Mouse (Mus musculus): Measurements from ENCODE around the gene Olfr550. TPM values are rescaled to one million over a fixed set of nuclear protein-coding genes. Genes with fewer than 3 reads are reported as not detected.

Gene Olfr550
- polyA plus RNA-seq (2016; fragmentation: Nextera tagmentation; extraction: Ambion mirVana): not detected in 2 replicates

DNA sequence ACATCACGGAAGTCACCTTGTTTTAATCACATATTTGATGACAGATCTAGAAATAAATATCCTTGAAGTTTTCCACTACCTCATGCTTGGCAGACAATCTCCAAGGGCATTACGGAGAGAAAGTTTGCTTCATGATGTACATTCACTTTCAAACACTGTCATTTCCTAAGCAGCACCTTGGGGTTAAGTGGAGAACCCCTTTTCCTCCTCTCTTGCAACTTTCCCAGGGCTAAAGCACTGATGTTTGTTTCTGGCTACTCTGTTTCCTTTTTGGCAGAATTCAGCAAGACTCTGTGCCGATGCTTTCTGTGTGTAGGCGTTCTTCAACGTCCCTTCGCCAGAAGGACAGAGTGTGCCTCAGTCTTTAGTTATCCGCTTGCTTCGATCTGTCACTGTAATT lies at the start of gene Olfr550:
TSS of gene Olfr550 (plus strand) at position 301 of the 400 bp plus-strand sequence.
- H3K27me3 ChIP-seq (ENCODE audit: insufficient read depth, poor library complexity, severe bottlenecking): no peaks in the 10 kb centered on the region
- no peaks in the 10 kb centered on the region for H3K36me3 ChIP-seq
- no peak within 1 kb of the TSS for H3K27ac ChIP-seq
- no peak within 1 kb of the TSS for H3K4me3 ChIP-seq
- no peaks in the 10 kb centered on the region for H3K4me1 ChIP-seq
- H3K9me3 ChIP-seq: no peaks in the 10 kb centered on the region
- DNase-seq (ENCODE audit: low spot score): no peak
- 89% methylated on average over 8 of the region's 8 CpGs for WGBS

- DNase-seq (ENCODE audit: low spot score): no peak
- no peak overlapping the region for H3K27ac ChIP-seq
- 81% methylated on average over 1 of the region's 1 CpGs for WGBS
Observed at GRCm38 (mm10) chr7:102529052-102529451, 42.2 kb upstream of the Olfr550 start.

DNA sequence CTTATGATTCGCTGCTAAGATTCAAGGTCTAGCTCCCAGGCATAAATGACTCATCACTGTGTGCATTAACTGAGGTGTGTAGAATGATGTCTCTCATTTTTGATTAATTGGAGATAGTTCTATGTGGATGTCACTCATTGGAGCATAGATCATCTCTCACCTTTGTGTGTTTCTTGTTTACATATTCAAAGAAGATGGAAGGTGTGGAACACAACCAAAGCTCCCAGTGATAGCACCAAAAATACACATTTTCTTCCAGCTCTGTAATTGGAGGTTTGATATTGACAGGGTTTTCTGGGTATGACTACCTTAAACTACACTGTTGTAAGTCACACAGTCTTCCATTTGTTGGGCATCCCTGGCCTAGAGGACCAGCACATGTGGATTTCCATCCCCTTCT lies 36.8 kb upstream of the Olfr550 start, which contains the start of gene Olfr547:
TSS of gene Olfr547 (plus strand) at position 301 of the 400 bp plus-strand sequence.
- no peak within 1 kb of the TSS for H3K4me3 ChIP-seq
- 63% methylated on average over 1 of the region's 1 CpGs for WGBS
- no peak for DNase-seq (ENCODE audit: low spot score)
- H3K36me3 ChIP-seq: no peaks in the 10 kb centered on the region
- H3K9me3 ChIP-seq: no peaks in the 10 kb centered on the region
- no peaks in the 10 kb centered on the region for H3K27me3 ChIP-seq (ENCODE audit: insufficient read depth, poor library complexity, severe bottlenecking)
- no peak within 1 kb of the TSS for H3K27ac ChIP-seq
- no peaks in the 10 kb centered on the region for H3K4me1 ChIP-seq

More at GRCm38 (mm10) chr7:102529052-102529451, 42.2 kb upstream of the Olfr550 start:
- Histone ChIP-seq H3K27me3 (ENCODE audit: insufficient read depth, poor library complexity, severe bottlenecking) (no peaks in the 10 kb centered on the region), H3K36me3 (no peaks in the 10 kb centered on the region), H3K4me1 (no peaks in the 10 kb centered on the region), H3K4me3 (no peak overlapping the region), H3K9me3 (no peaks in the 10 kb centered on the region)

- WGBS: 80% methylated on average over 2 of the region's 2 CpGs
- Histone ChIP-seq H3K9me3 (no peaks in the 10 kb centered on the region), H3K27ac (no peak within 1 kb of the TSS), H3K4me1 (no peaks in the 10 kb centered on the region), H3K4me3 (no peak within 1 kb of the TSS), H3K27me3 (ENCODE audit: insufficient read depth, poor library complexity, severe bottlenecking) (no peaks in the 10 kb centered on the region), H3K36me3 (no peaks in the 10 kb centered on the region)
- DNase-seq (ENCODE audit: low spot score): no peak
Observed at GRCm38 (mm10) chr7:102540596-102540995, 30.6 kb upstream of the Olfr550 start, which contains the start of gene Olfr548-ps1. Olfr548-ps1 (plus strand) TSS chr7:102540896.

DNA sequence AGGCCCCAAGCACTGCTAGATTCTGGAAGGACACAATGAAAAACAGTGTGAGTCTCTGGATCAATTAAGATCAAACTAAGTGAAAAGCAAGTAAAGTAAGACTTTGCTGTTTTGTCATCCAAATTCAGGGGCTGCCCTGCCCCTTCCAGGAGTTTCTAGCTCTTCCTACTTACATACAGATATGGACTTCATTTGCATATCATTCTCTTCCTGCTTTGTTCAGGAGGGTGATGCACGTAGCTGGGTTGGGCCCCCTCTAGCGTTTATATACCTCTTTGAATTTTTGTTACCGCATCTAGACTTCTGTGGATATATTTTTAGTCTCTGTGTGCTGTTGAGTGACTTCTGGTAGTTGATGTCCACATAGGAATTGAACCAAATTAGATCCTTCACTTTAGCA lies 30.0 kb upstream of the Olfr550 start:
- no peaks in the 10 kb centered on the region for H3K27me3 ChIP-seq (ENCODE audit: insufficient read depth, poor library complexity, severe bottlenecking)
- no peak overlapping the region for H3K27ac ChIP-seq
- 49% methylated on average over 3 of the region's 3 CpGs for WGBS
- no peaks in the 10 kb centered on the region for H3K9me3 ChIP-seq
- no peaks in the 10 kb centered on the region for H3K4me1 ChIP-seq
- no peak for DNase-seq (ENCODE audit: low spot score)
- no peak overlapping the region for H3K4me3 ChIP-seq
- no peaks in the 10 kb centered on the region for H3K36me3 ChIP-seq

GRCm38 (mm10) chr7:102549570-102549969 lies 21.7 kb upstream of the Olfr550 start, which contains the start of gene Olfr549:
Olfr549 (plus strand) TSS chr7:102549870.
- DNase-seq (ENCODE audit: low spot score): no peak
- whole genome bisulfite sequencing: 85% methylated on average over 3 of the region's 3 CpGs
- Histone ChIP-seq H3K36me3 (no peaks in the 10 kb centered on the region), H3K27ac (no peak within 1 kb of the TSS), H3K4me1 (no peaks in the 10 kb centered on the region), H3K27me3 (ENCODE audit: insufficient read depth, poor library complexity, severe bottlenecking) (no peaks in the 10 kb centered on the region), H3K9me3 (no peaks in the 10 kb centered on the region), H3K4me3 (no peak within 1 kb of the TSS)

DNA sequence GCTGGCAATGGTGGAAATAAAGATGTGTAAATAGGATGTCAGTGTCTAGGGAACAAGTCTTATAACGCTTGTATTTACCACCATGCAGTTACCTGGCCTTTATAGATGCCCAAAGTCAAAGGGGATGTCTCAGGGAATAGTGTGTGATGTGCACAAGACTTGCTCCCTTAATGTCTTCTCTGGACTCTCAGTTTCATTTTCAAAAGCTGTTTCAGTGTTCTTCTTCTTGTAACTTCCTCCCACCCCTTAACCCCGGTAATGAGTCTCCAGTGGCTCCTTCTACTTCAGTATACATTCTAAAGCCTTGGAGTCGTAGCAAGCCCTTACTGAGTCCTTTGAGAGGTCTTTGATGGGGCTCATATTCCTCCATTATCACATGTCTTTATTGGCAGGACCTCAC lies 18.0 kb upstream of the Olfr550 start:
- H3K27me3 ChIP-seq (ENCODE audit: insufficient read depth, poor library complexity, severe bottlenecking): no peaks in the 10 kb centered on the region
- no peak overlapping the region for H3K27ac ChIP-seq
- no peaks in the 10 kb centered on the region for H3K4me1 ChIP-seq
- no peaks in the 10 kb centered on the region for H3K9me3 ChIP-seq
- H3K4me3 ChIP-seq: no peak overlapping the region
- no peak for DNase-seq (ENCODE audit: low spot score)
- WGBS: 82% methylated on average over 3 of the region's 3 CpGs
- H3K36me3 ChIP-seq: no peaks in the 10 kb centered on the region

GRCm38 (mm10) chr7:102564999-102565997 lies 5.9 kb upstream of the Olfr550 start, which contains the start of gene Trim21:
Trim21 (minus strand) TSS chr7:102565486.
- Histone ChIP-seq H3K27ac (peak within 1 kb of the TSS; percentile 80), H3K4me3 (peak within 1 kb of the TSS; percentile 63), H3K4me1 (0 out of 2 replicates have a peak, but pooled peaks cover 9% of the 10 kb centered on the region), H3K36me3 (peaks cover 2% of the 10 kb centered on the region; the same call in 1 of the 2 replicates), H3K9me3 (no peaks in the 10 kb centered on the region), H3K27me3 (ENCODE audit: insufficient read depth, poor library complexity, severe bottlenecking) (no peaks in the 10 kb centered on the region)
- WGBS: 19% methylated on average over 10 of the region's 10 CpGs
- peak; percentile 93 for DNase-seq (ENCODE audit: low spot score)

GRCm38 (mm10) chr7:102566219-102566618 lies 5.0 kb upstream of the Olfr550 start:
- DNase-seq (ENCODE audit: low spot score): no peak
- 0 out of 2 replicates have a peak, but pooled peaks cover 9% of the 10 kb centered on the region for H3K4me1 ChIP-seq
- WGBS: 75% methylated on average over 4 of the region's 4 CpGs
- no peak overlapping the region for H3K27ac ChIP-seq
- H3K36me3 ChIP-seq: peaks cover 2% of the 10 kb centered on the region; the same call in 1 of the 2 replicates
- H3K9me3 ChIP-seq: no peaks in the 10 kb centered on the region
- no peaks in the 10 kb centered on the region for H3K27me3 ChIP-seq (ENCODE audit: insufficient read depth, poor library complexity, severe bottlenecking)
- no peak overlapping the region for H3K4me3 ChIP-seq

GRCm38 (mm10) chr7:102573174-102573830 lies 2.1 kb downstream of the Olfr550 start:
- 67% methylated on average over 3 of the region's 3 CpGs for WGBS
- no peak overlapping the region for H3K4me3 ChIP-seq
- DNase-seq (ENCODE audit: low spot score): peak; percentile 54
- H3K9me3 ChIP-seq: no peaks in the 10 kb centered on the region
- no peaks in the 10 kb centered on the region for H3K36me3 ChIP-seq
- no peak overlapping the region for H3K27ac ChIP-seq
- no peaks in the 10 kb centered on the region for H3K4me1 ChIP-seq
- no peaks in the 10 kb centered on the region for H3K27me3 ChIP-seq (ENCODE audit: insufficient read depth, poor library complexity, severe bottlenecking)

DNA sequence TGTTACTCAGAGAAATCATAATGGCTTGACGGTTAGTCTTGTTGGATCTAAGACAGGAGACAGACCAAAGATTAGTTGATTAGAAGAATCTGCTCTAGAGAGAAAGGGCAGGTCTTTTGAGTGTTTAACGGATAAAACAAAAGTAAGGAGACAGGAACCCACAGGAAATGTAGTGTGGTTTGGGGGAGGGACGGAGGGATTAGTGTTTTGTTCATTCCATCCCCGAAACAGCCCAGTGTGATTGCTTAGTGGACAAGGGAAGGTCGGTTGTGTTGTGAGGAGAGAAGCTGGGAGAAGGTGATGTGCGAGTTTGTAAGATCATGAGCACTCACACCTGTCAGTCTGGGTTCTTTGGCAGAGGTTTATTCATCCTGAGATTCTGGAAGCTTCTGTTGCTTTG lies 4.8 kb downstream of the Olfr550 start:
- no peak overlapping the region for H3K27ac ChIP-seq
- no peaks in the 10 kb centered on the region for H3K27me3 ChIP-seq (ENCODE audit: insufficient read depth, poor library complexity, severe bottlenecking)
- H3K9me3 ChIP-seq: no peaks in the 10 kb centered on the region
- no peaks in the 10 kb centered on the region for H3K4me1 ChIP-seq
- no peak for DNase-seq (ENCODE audit: low spot score)
- no peaks in the 10 kb centered on the region for H3K36me3 ChIP-seq
- WGBS: 61% methylated on average over 6 of the region's 6 CpGs
- no peak overlapping the region for H3K4me3 ChIP-seq

DNA sequence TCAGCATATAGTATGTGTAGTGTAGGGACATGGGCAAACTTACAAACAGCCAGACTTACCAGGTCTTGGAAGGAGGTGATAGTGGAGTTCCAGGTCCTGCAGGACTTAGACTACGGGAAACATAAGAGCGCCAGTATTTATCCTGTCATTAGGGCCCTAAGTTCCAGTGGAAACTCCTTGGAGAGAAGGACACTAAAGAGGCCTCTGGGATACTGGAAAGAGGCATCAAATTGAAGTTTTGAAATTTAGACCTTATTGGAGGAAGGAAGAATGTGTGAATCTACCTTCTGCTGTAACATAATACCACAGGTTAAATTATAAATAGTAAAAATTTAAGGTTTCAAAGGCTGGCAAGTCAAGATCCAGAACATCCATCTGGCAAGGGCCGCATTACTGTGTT lies 20.5 kb downstream of the Olfr550 start, which contains the start of gene Olfr551:
TSS of gene Olfr551 (minus strand) at position 101 of the 400 bp plus-strand sequence.
- Histone ChIP-seq H3K9me3 (no peaks in the 10 kb centered on the region), H3K4me1 (no peaks in the 10 kb centered on the region), H3K4me3 (no peak within 1 kb of the TSS), H3K27ac (no peak within 1 kb of the TSS), H3K27me3 (ENCODE audit: insufficient read depth, poor library complexity, severe bottlenecking) (no peaks in the 10 kb centered on the region), H3K36me3 (no peaks in the 10 kb centered on the region)
- no peak for DNase-seq (ENCODE audit: low spot score)
- 84% methylated on average over 3 of the region's 3 CpGs for WGBS

All from heart, embryonic 10.5 days (tissue).